Mouse (Mus musculus): ENCODE data around the gene Olfr541.
"Not testable (repeated sequence)": the region's sequence is repeated elsewhere in the genome, so short reads cannot be mapped to it uniquely, and the experiment has no call there.

Olfr541 gene

GRCm38 (mm10) chr7:140696967-140697366, at the start of gene Olfr541:
TSS of gene Olfr541 (plus strand) at chr7:140697267.
- DNase-seq (ENCODE audit: low read depth, low spot score): no peak

GRCm38 (mm10) chr7:140659630-140660029, 37.4 kb upstream of the Olfr541 start, which contains the start of gene Olfr539:
TSS of gene Olfr539 (plus strand) at chr7:140659930.
- DNase-seq (ENCODE audit: low read depth, low spot score): no peak

DNA sequence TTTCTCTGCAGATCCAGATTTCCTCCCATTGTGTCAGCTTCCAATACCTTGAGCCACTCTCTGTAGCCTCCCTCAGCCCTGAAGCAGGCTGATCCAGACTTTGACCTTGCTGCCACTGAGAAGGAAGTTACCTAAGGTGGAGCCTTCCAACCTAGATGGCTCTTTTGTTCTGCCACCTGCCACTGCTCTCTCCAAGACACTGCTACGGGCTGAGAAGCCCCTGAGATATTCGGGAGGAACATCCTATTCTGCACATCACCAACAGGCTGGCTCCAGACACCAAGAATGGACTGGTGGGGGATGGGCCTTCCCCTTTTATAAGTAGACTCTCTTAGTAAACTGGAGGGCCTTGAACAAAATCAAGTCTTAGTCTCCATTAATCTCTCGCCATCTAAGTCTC, 26.4 kb upstream of the Olfr541 start:
- DNase-seq (ENCODE audit: low read depth, low spot score): not testable (repeated sequence)

- DNase-seq (ENCODE audit: low read depth, low spot score): no peak
These were observed 21.2 kb upstream of the Olfr541 start for GRCm38 (mm10) chr7:140675863-140676262.

- not testable (repeated sequence) for DNase-seq (ENCODE audit: low read depth, low spot score)
These were observed 17.5 kb upstream of the Olfr541 start for GRCm38 (mm10) chr7:140679591-140679990.

- no peak for DNase-seq (ENCODE audit: low read depth, low spot score)
These were observed 15.4 kb upstream of the Olfr541 start, which contains the start of gene Olfr45 for GRCm38 (mm10) chr7:140681651-140682050. TSS of gene Olfr45 (plus strand) at chr7:140681951.

GRCm38 (mm10) chr7:140706348-140706747, 9.3 kb downstream of the Olfr541 start:
- DNase-seq (ENCODE audit: low read depth, low spot score): no peak

DNA sequence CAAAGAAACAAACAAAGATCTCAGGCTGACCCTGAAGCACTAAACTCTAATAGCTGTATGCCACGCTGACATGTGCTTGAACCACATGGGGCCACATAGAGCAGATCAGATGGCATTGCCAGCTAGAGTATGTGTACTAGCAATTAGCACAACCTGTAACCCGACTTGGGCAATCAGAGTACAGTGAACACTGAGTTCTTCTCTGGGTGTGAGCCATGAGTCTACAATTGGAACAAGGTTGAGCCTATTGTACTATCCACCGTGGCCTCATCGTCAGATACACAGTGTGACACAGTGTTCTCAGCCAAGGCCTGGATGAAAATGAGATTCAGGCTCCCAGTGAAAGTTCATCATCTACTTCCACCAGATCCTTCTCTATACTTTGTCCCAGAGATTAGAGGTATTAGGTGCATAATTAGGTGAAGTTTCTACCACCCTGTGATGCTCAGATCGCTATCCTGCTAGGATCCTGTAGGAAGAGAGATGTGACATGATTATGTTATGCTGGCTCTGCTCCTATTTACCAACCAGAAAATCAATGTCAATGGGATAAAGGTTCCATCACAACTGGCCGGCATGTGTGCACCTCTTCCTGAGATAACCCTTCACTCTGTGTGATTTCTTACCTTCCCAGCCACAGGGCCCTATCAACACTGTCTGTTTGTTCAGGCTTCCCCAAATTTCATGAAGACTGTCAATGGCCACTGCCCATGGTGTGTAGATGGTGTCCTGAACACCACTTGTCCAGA, 10.6 kb downstream of the Olfr541 start:
- no peak for DNase-seq (ENCODE audit: low read depth, low spot score)

- no peak for DNase-seq (ENCODE audit: low read depth, low spot score)
These were observed 20.3 kb downstream of the Olfr541 start for GRCm38 (mm10) chr7:140717155-140718055.

- DNase-seq (ENCODE audit: low read depth, low spot score): no peak
These were observed 24.0 kb downstream of the Olfr541 start for GRCm38 (mm10) chr7:140721095-140721494.

- no peak for DNase-seq (ENCODE audit: low read depth, low spot score)
These were observed 28.5 kb downstream of the Olfr541 start for GRCm38 (mm10) chr7:140725558-140725957.

DNA sequence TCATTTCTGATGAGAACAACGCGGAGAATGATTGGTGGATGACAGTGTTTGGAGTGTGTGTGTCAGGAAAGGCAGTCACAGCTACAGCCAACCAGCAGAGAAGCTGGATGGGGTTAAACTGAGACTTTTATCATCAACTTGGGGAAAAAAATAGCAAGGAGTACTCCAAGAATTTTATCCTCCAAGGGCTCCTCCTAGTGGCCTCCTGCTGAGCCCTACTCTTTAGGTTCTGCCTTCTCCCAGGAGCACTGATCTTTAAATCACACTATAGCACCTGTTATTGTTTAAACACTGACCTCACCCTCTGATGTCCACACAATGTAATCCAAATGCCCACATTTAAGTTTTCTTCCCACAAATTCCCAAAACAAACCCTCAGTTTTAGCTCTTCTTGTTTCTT, 36.1 kb downstream of the Olfr541 start:
- no peak for DNase-seq (ENCODE audit: low read depth, low spot score)

DNA sequence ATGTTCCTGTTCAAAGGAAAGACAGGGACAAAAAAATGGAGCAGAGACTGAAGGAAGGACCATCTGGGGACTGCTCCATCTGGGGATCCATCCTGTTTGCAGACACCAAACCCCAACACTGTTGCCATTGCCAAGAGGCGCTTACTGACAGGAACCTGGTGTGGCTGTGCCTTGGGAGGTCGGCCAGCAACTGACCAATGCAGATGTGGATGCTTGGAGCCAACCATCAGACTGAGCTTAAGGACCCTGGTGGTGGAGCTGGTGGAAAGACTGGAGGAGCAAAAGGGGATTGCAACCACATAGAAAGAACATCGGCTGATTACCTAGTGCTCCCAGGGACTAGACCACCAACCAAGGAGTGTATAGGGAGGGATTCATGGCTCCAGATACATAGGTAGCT, 50.3 kb downstream of the Olfr541 start:
- no peak for DNase-seq (ENCODE audit: low read depth, low spot score)

DNA sequence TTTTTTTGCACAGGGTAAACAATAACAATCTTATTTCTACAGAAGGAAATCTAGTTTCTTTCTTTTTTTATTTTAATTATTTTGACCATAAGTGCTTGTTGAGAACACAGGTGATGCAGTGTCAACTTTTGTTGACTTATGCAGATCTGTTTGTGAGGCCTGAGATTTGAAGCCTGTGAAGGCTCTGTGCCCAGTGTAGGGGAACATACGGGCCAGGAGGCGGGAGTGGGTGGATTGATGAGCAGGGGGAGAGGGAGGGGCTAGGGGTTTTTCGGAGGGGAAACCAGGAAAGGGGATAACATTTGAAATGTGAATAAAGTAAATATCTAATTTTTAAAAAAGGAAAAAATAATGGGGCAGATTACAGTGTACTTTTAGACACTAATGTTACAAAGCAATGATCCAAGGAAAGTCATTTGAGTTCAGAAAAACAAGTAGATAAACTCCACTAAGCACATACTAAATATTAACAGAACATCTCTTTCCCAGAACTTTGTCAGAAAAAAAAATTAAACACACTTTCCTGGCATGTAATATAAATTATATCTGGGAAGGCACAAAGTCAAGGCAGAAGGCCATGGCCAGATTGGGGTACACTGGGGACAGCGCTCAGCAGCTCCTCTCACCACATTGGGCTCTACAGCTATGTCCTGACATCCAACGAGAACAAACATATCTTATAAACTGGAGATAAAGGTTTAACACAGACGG, 51.2 kb downstream of the Olfr541 start:
- no peak for DNase-seq (ENCODE audit: low read depth, low spot score)

DNA sequence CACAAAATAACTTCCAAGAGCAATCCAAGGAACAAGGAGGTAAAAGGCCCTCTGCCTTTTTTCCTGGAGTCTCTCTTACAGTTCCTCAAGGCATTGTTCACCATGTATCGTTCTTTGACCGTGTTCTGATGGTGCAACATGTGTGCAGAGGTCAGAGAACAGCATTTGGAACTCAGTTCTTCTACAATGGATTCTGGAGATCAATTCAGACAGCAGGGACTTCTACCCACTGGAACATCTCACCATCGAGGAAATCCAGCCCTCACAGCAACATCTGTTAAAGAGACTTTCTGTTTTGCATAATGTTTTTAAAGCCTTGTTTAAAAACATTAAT, 51.7 kb downstream of the Olfr541 start:
- DNase-seq (ENCODE audit: low read depth, low spot score): no peak

DNA sequence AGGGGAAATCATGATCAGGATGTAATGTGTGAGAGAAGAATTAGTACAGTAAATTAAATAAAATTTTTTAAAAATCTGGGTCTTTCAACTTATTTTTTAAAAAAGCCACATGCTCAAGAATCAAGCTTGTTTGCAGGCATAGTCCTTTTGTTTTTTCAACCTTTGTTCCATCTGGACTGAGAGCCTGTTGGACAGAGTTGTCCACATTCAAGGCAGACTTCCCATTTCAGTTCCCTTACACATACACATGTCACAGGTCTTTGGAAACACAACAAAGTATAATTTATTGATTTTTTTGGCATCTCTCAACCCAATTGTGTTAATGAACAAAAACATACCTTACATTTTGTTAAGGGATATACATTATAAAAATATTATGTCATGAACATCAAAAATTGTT, 57.5 kb downstream of the Olfr541 start:
- DNase-seq (ENCODE audit: low read depth, low spot score): no peak

Measured in skeletal muscle tissue, adult 2 months (tissue).